Comparison of ENCODE assay signal across 8 mouse cellular contexts in the genomic region with DNA sequence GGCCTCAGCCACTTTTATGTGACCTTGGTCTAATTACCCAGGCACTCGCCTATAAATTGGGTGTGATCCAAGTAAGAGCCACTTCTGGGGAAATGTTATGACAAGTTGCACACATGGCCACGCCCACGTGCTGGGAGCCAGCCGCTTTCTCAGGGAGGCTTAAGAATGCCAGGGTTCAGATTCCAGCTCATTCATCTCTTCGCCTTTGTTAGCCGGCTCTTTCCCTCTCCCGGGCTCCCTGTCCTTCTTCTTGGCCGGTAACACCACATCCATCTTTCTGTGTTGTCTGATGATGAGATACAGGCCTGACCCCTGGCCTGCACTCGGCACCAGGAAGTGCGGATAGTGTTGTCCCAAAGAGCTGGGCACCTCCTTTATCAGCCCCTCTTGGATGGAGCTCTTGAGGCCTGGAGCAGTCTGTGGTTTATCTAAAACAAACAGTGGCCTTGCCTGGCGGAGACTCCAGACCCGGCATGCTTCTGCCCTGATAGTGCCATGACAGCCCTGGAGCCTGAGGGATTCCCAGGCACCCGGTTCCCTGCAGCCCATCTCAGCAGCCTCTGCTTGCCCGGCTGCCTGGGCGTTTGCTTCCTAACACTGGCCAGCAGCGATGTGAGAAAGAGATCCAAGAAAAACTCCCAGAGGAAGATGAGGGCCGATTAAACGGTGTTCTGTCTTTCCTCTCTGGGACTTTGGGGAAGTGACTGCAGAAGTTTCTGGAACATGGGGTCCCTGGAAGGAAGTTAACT.
DNase-seq lines count a peak whose midpoint lies in the region; ATAC-seq and TF ChIP-seq lines count a peak whose summit lies in the region.

No protein-coding gene starts in this region.

- peaks cover 58% of the 10 kb centered on the region for H3K36me3 ChIP-seq in intestine, postnatal 0 days (ENCODE audit: control insufficient read depth, insufficient read depth)
- H3K36me3 ChIP-seq in liver, embryonic 14.5 days (replicated peaks; ENCODE audit: control insufficient read depth, insufficient read depth, low read depth) = no peaks in the 10 kb centered on the region
- H3K36me3 ChIP-seq in neural tube, embryonic 13.5 days = peaks cover 25% of the 10 kb centered on the region
- H3K36me3 ChIP-seq in thymus, adult 2 months (ENCODE audit: control insufficient read depth, insufficient read depth, low read length) = no peaks in the 10 kb centered on the region

- peak; percentile 68 for ATAC-seq in intestine, postnatal 0 days
- peak; percentile 87 for ATAC-seq in liver, embryonic 14.5 days (ENCODE audit: insufficient read depth)
- peak; percentile 34; the same call in 1 of the 2 replicates for ATAC-seq in neural tube, embryonic 13.5 days (ENCODE audit: low read depth)

- peak; percentile 84 for TF ChIP-seq EP300 in liver, embryonic 14.5 days (IDR thresholded peaks at IDR 0.05; ENCODE audit: low read depth)

- no peaks in the 10 kb centered on the region for H3K27me3 ChIP-seq in intestine, postnatal 0 days (replicated peaks; ENCODE audit: control insufficient read depth, insufficient read depth, low read length)
- no peaks in the 10 kb centered on the region for H3K27me3 ChIP-seq in liver, embryonic 14.5 days (ENCODE audit: control insufficient read depth, insufficient read depth, low read length)
- H3K27me3 ChIP-seq in neural tube, embryonic 13.5 days = no peaks in the 10 kb centered on the region
- no peaks in the 10 kb centered on the region for H3K27me3 ChIP-seq in thymus, adult 2 months (ENCODE audit: control insufficient read depth, insufficient read depth, low read length)

- H3K4me2 ChIP-seq in intestine, postnatal 0 days (replicated peaks; ENCODE audit: low read depth) = peak overlapping the region; percentile 43
- peak overlapping the region; percentile 66 for H3K4me2 ChIP-seq in liver, embryonic 14.5 days (ENCODE audit: low read depth)
- 0 out of 2 replicates have a peak overlapping the region, but pooled peaks have one; percentile 9 for H3K4me2 ChIP-seq in neural tube, embryonic 13.5 days

- no peak for TF ChIP-seq CTCF in intestine, postnatal 0 days (IDR thresholded peaks at IDR 0.05; ENCODE audit: low read depth)
- no peak for TF ChIP-seq CTCF in liver, embryonic 14.5 days (IDR thresholded peaks at IDR 0.05; ENCODE audit: low read depth)
- TF ChIP-seq CTCF in thymus, adult 2 months (IDR thresholded peaks at IDR 0.05; ENCODE audit: borderline replicate concordance, control insufficient read depth, extremely low read depth, insufficient read depth, low read length, poor library complexity) = no peak

- peaks cover 17% of the 10 kb centered on the region for H3K4me1 ChIP-seq in intestine, postnatal 0 days (replicated peaks; ENCODE audit: control insufficient read depth, insufficient read depth, low read length)
- H3K4me1 ChIP-seq in liver, embryonic 14.5 days (replicated peaks; ENCODE audit: control insufficient read depth in 2 of 2, insufficient read depth in 2 of 2, low read length in 1 of 2) = peaks cover 50 to 59% of the 10 kb centered on the region in 2 experiments
- peaks cover 43% of the 10 kb centered on the region for H3K4me1 ChIP-seq in neural tube, embryonic 13.5 days (replicated peaks)
- no peaks in the 10 kb centered on the region for H3K4me1 ChIP-seq in thymus, adult 2 months (replicated peaks; ENCODE audit: control insufficient read depth, insufficient read depth, low read length)

- no peaks in the 10 kb centered on the region for H3K9me3 ChIP-seq in intestine, postnatal 0 days (ENCODE audit: control insufficient read depth)
- no peaks in the 10 kb centered on the region for H3K9me3 ChIP-seq in liver, embryonic 14.5 days (ENCODE audit: control insufficient read depth, low read length)
- H3K9me3 ChIP-seq in neural tube, embryonic 13.5 days = no peaks in the 10 kb centered on the region

- peak overlapping the region; percentile 70 for H3K27ac ChIP-seq in intestine, postnatal 0 days (ENCODE audit: low read depth, low read length)
- peak overlapping the region; percentile 93 for H3K27ac ChIP-seq in liver, embryonic 14.5 days
- peak overlapping the region; percentile 72 for H3K27ac ChIP-seq in neural tube, embryonic 13.5 days (replicated peaks)
- H3K27ac ChIP-seq in thymus, adult 2 months (ENCODE audit: control insufficient read depth, insufficient read depth, low read length) = no peak overlapping the region

- H3K9ac ChIP-seq in intestine, postnatal 0 days (ENCODE audit: low read depth, low read length) = no peak overlapping the region; the same call in 1 of the 2 replicates
- peak overlapping the region; percentile 60 for H3K9ac ChIP-seq in liver, embryonic 14.5 days (replicated peaks)
- peak overlapping the region; percentile 44 for H3K9ac ChIP-seq in neural tube, embryonic 13.5 days

- WGBS in intestine, postnatal 0 days = 6% methylated on average over 18 of the region's 18 CpGs
- 23% methylated on average over 18 of the region's 18 CpGs for WGBS in liver, embryonic 14.5 days (ENCODE audit: insufficient replicate concordance)
- WGBS in neural tube, embryonic 13.5 days = 20% methylated on average over 18 of the region's 18 CpGs
- WGBS in thymus, adult 2 months = 90% methylated on average over 18 of the region's 18 CpGs

- DNase-seq in adrenal gland, adult 2 months = peak; percentile 91
- peak; percentile 84 for DNase-seq in embryo, embryonic 9.5 days (ENCODE audit: extremely low spot score)
- DNase-seq in heart, adult 11 months = peak; percentile 99
- DNase-seq in liver, embryonic 14.5 days (ENCODE audit: low read depth in 3 of 3, low spot score in 3 of 3) = peak; percentile 74 to 83 (median 78)
- DNase-seq in thymus, postnatal 14 days = no peak
- DNase-seq in thymus, adult 2 months = no peak

- H3K4me3 ChIP-seq in intestine, postnatal 0 days (ENCODE audit: low read depth, low read length) = no peak overlapping the region
- peak overlapping the region in 1 of 2 experiments; percentile 33; a peak in 2 of 4 replicates for H3K4me3 ChIP-seq in liver, embryonic 14.5 days (ENCODE audit: insufficient read depth in 1 of 2, low read depth in 2 of 2, low read length in 2 of 2)
- no peak overlapping the region for H3K4me3 ChIP-seq in neural tube, embryonic 13.5 days
- no peak overlapping the region for H3K4me3 ChIP-seq in thymus, adult 2 months (ENCODE audit: control insufficient read depth, insufficient read depth, low read length)

- no peak for TF ChIP-seq POLR2A in thymus, adult 2 months (IDR thresholded peaks at IDR 0.05; ENCODE audit: control insufficient read depth, extremely low read depth, insufficient read depth, low read length, poor library complexity)

Comparison
In these comparisons a context has a peak if more than half of its experiments do, and no peak if none do; other contexts are left out.
1. DNase-seq: peak in adrenal gland, adult 2 months (single experiment), embryo, embryonic 9.5 days (single experiment), heart, adult 11 months (single experiment) and liver, embryonic 14.5 days (3 of 3); none in thymus, postnatal 14 days (single experiment) and thymus, adult 2 months (single experiment).
2. ATAC-seq: peak in every context shown above with its lines; median percentile 87 in liver, embryonic 14.5 days; 68 in intestine, postnatal 0 days; 34 in neural tube, embryonic 13.5 days.
3. H3K4me2 ChIP-seq: peak in every context shown above with its lines; median percentile 66 in liver, embryonic 14.5 days; 43 in intestine, postnatal 0 days; 9 in neural tube, embryonic 13.5 days.